In genomic region chr2:37713100-37713499, GRCm38 (mm10) we compare ENCODE assay signal across 26 mouse cellular contexts. TPM values are rescaled to one million over a fixed set of nuclear protein-coding genes. Genes with fewer than 3 reads are reported as not detected.
DNase-seq lines count a peak whose midpoint lies in the region; ATAC-seq and TF ChIP-seq lines count a peak whose summit lies in the region.
"Had no signal": no experiment of that assay in that cellular context is flagged by ENCODE, and none has a peak within 500 bp of the region (broad histone marks: within the 10 kb centered on the region; RNA-seq: fewer than 3 reads in every experiment).

No protein-coding gene starts in this region.

- no peaks in the 10 kb centered on the region for H3K4me1 ChIP-seq in intestine, embryonic 15.5 days (replicated peaks)
- H3K4me1 ChIP-seq in intestine, embryonic 16.5 days (ENCODE audit: control insufficient read depth, insufficient read depth, low read length) = peaks cover 13% of the 10 kb centered on the region
- H3K4me1 ChIP-seq in intestine, postnatal 0 days (replicated peaks; ENCODE audit: control insufficient read depth, insufficient read depth, low read length) = peaks cover 3% of the 10 kb centered on the region; the same call in 1 of the 2 replicates
- no peaks in the 10 kb centered on the region for H3K4me1 ChIP-seq in forebrain, embryonic 16.5 days (replicated peaks; ENCODE audit: control insufficient read depth, insufficient read depth, low read length)
- H3K4me1 ChIP-seq: embryonic facial prominence, embryonic 13.5 days; embryonic facial prominence, embryonic 15.5 days; forebrain, embryonic 10.5 days; forebrain, embryonic 12.5 days had no signal

- H3K27me3 ChIP-seq in intestine, embryonic 15.5 days (replicated peaks) = no peaks in the 10 kb centered on the region
- no peaks in the 10 kb centered on the region for H3K27me3 ChIP-seq in intestine, embryonic 16.5 days (replicated peaks; ENCODE audit: control insufficient read depth, insufficient read depth, low read length)
- H3K27me3 ChIP-seq in intestine, postnatal 0 days (replicated peaks; ENCODE audit: control insufficient read depth, insufficient read depth, low read length) = no peaks in the 10 kb centered on the region
- H3K27me3 ChIP-seq in forebrain, embryonic 16.5 days (replicated peaks; ENCODE audit: control insufficient read depth, insufficient read depth, low read length) = no peaks in the 10 kb centered on the region
- H3K27me3 ChIP-seq: embryonic facial prominence, embryonic 15.5 days; forebrain, embryonic 12.5 days had no signal

- no peak overlapping the region for H3K27ac ChIP-seq in intestine, embryonic 15.5 days
- no peak overlapping the region for H3K27ac ChIP-seq in intestine, embryonic 16.5 days (ENCODE audit: low read length)
- H3K27ac ChIP-seq in intestine, postnatal 0 days (ENCODE audit: low read depth, low read length) = no peak overlapping the region
- H3K27ac ChIP-seq in forebrain, embryonic 16.5 days (ENCODE audit: low read length) = no peak overlapping the region
- H3K27ac ChIP-seq: embryonic facial prominence, embryonic 13.5 days; embryonic facial prominence, embryonic 15.5 days; forebrain, embryonic 10.5 days; forebrain, embryonic 12.5 days had no signal

- ATAC-seq in intestine, embryonic 15.5 days = peak; percentile 57
- ATAC-seq in intestine, embryonic 16.5 days = no peak
- peak; percentile 1; the same call in 1 of the 2 replicates for ATAC-seq in intestine, postnatal 0 days
- no peak for ATAC-seq in forebrain, embryonic 16.5 days
- ATAC-seq: CD4-positive, CD25-positive, alpha-beta regulatory T cell, adult 4 months; forebrain, embryonic 14.5 days; forebrain, postnatal 0 days had no signal

- no peaks in the 10 kb centered on the region for H3K9me3 ChIP-seq in intestine, embryonic 15.5 days
- H3K9me3 ChIP-seq in intestine, embryonic 16.5 days (ENCODE audit: control insufficient read depth, low read length) = no peaks in the 10 kb centered on the region
- no peaks in the 10 kb centered on the region for H3K9me3 ChIP-seq in intestine, postnatal 0 days (ENCODE audit: control insufficient read depth)
- no peaks in the 10 kb centered on the region for H3K9me3 ChIP-seq in forebrain, embryonic 16.5 days (ENCODE audit: control insufficient read depth, low read length)
- H3K9me3 ChIP-seq: embryonic facial prominence, embryonic 13.5 days; embryonic facial prominence, embryonic 15.5 days; forebrain, embryonic 10.5 days; forebrain, embryonic 12.5 days had no signal

- H3K4me2 ChIP-seq in intestine, embryonic 15.5 days (replicated peaks) = no peak overlapping the region
- no peak overlapping the region for H3K4me2 ChIP-seq in intestine, embryonic 16.5 days (ENCODE audit: low read depth, low read length)
- H3K4me2 ChIP-seq in intestine, postnatal 0 days (replicated peaks; ENCODE audit: low read depth) = no peak overlapping the region
- no peak overlapping the region for H3K4me2 ChIP-seq in forebrain, embryonic 16.5 days (ENCODE audit: low read length)
- H3K4me2 ChIP-seq: embryonic facial prominence, embryonic 13.5 days; embryonic facial prominence, embryonic 15.5 days; forebrain, embryonic 12.5 days had no signal

- TF ChIP-seq CTCF in intestine, postnatal 0 days (IDR thresholded peaks at IDR 0.05; ENCODE audit: low read depth) = no peak

- 71% methylated on average over 3 of the region's 3 CpGs for WGBS in intestine, embryonic 15.5 days
- 54% methylated on average over 3 of the region's 3 CpGs for WGBS in intestine, embryonic 16.5 days
- WGBS in intestine, postnatal 0 days = 41% methylated on average over 3 of the region's 3 CpGs
- 85% methylated on average over 3 of the region's 3 CpGs for WGBS in forebrain, embryonic 16.5 days

- DNase-seq in ZHBTc4 (ENCODE audit: low read depth, low spot score) = peak; percentile 23
- DNase-seq in adrenal gland, adult 8-10 months = no peak
- no peak for DNase-seq in ovary, postnatal 14 days (ENCODE audit: low spot score)
- DNase-seq: adrenal gland, adult 2 months; adrenal gland, postnatal 14 days; adrenal gland, postnatal 36 days; B cell, adult 2 months; cerebellum, adult 11 months; cerebellum, adult 18-20 months; cerebellum, adult 8-10 months; cerebellum, adult 9-11 months; cerebellum, postnatal 14 days; cerebellum, postnatal 36 days; embryo, embryonic 11 days; forebrain, postnatal 0 days had no signal

- H3K4me3 ChIP-seq in intestine, embryonic 15.5 days (replicated peaks) = no peak overlapping the region
- no peak overlapping the region for H3K4me3 ChIP-seq in intestine, embryonic 16.5 days (ENCODE audit: low read length)
- H3K4me3 ChIP-seq in intestine, postnatal 0 days (ENCODE audit: low read depth, low read length) = no peak overlapping the region
- no peak overlapping the region for H3K4me3 ChIP-seq in forebrain, embryonic 16.5 days (replicated peaks; ENCODE audit: low read length)
- H3K4me3 ChIP-seq: embryonic facial prominence, embryonic 13.5 days; embryonic facial prominence, embryonic 15.5 days; erythroblast, embryonic 14.5 days; forebrain, embryonic 10.5 days; forebrain, embryonic 12.5 days had no signal

- no peaks in the 10 kb centered on the region for H3K36me3 ChIP-seq in intestine, embryonic 15.5 days
- H3K36me3 ChIP-seq in intestine, embryonic 16.5 days (ENCODE audit: control insufficient read depth, insufficient read depth, low read length) = no peaks in the 10 kb centered on the region
- no peaks in the 10 kb centered on the region for H3K36me3 ChIP-seq in intestine, postnatal 0 days (ENCODE audit: control insufficient read depth, insufficient read depth)
- no peaks in the 10 kb centered on the region for H3K36me3 ChIP-seq in forebrain, embryonic 16.5 days (ENCODE audit: control insufficient read depth, insufficient read depth)
- H3K36me3 ChIP-seq: embryonic facial prominence, embryonic 13.5 days; embryonic facial prominence, embryonic 15.5 days; forebrain, embryonic 10.5 days; forebrain, embryonic 12.5 days had no signal

- no peak overlapping the region for H3K9ac ChIP-seq in intestine, embryonic 15.5 days
- H3K9ac ChIP-seq in intestine, embryonic 16.5 days (ENCODE audit: low read depth, low read length) = no peak overlapping the region
- no peak overlapping the region for H3K9ac ChIP-seq in intestine, postnatal 0 days (ENCODE audit: low read depth, low read length)
- no peak overlapping the region for H3K9ac ChIP-seq in forebrain, embryonic 16.5 days (replicated peaks; ENCODE audit: low read depth, low read length)
- H3K9ac ChIP-seq: embryonic facial prominence, embryonic 13.5 days; embryonic facial prominence, embryonic 15.5 days; forebrain, embryonic 12.5 days; forebrain, postnatal 0 days had no signal

RNA-seq across cellular contexts. Expression of gene Strbp, which starts 9.4 kb away (rescaled TPM):
- polyA plus RNA-seq in intestine, embryonic 15.5 days (2015; fragmentation: Nextera tagmentation; extraction: Ambion mirVana) = 31.3 and 37.0 TPM in 2 replicates
- 27.5 and 28.3 TPM in 2 replicates for polyA plus RNA-seq in intestine, embryonic 16.5 days (2015; fragmentation: Nextera tagmentation; extraction: Ambion mirVana)
- 20.4 and 22.5 TPM in 2 replicates for polyA plus RNA-seq in intestine, postnatal 0 days (2015; fragmentation: Nextera tagmentation; extraction: Ambion mirVana)
- polyA plus RNA-seq in forebrain, embryonic 16.5 days (2015; fragmentation: Nextera tagmentation; extraction: Ambion mirVana) = 111 and 113 TPM in 2 replicates
- total RNA-seq in adrenal gland, adult 8-10 months (2022) = 10 to 100 TPM; 53.5 to 66.6 (median 62.6) TPM

Comparison
In these comparisons a context has a peak if more than half of its experiments do, and no peak if none do; other contexts are left out.
1. ATAC-seq: peak in intestine, embryonic 15.5 days (single experiment) and intestine, postnatal 0 days (single experiment); none in intestine, embryonic 16.5 days (single experiment) and forebrain, embryonic 16.5 days (single experiment).